Mouse (Mus musculus) WW6 (cell line): ENCODE data around the gene Prkaca.

Experiments used
- DNase-seq: peaks from one replicate; pipeline ENCODE4 v3.0.0-alpha.2; 2013; ENCODE audit warnings: low read depth, low spot score

Prkaca gene

GRCm38 (mm10) chr8:84038015-84038414 lies 65.2 kb downstream of the Prkaca start:
- no peak for DNase-seq

GRCm38 (mm10) chr8:84039050-84039449 lies 66.3 kb downstream of the Prkaca start:
- DNase-seq: peak; percentile 74

- DNase-seq: no peak
Observed at GRCm38 (mm10) chr8:84042066-84042947, 69.5 kb downstream of the Prkaca start, which contains the start of gene Il27ra. Gene Il27ra, minus strand, starts transcription at chr8:84042589.

- no peak for DNase-seq
Observed at GRCm38 (mm10) chr8:84042948-84043342, 70.2 kb downstream of the Prkaca start.

- no peak for DNase-seq
Observed at GRCm38 (mm10) chr8:84044103-84044502, 71.3 kb downstream of the Prkaca start.

- no peak for DNase-seq
Observed at GRCm38 (mm10) chr8:84044900-84045299, 72.1 kb downstream of the Prkaca start, which contains the start of gene Rln3. Gene Rln3, minus strand, starts transcription at chr8:84045000.
